Mouse (Mus musculus) lung, postnatal 0 days (tissue): ENCODE measurements around the gene Pms2. TPM values are rescaled to one million over a fixed set of nuclear protein-coding genes. Genes with fewer than 3 reads are reported as not detected.

Source experiments
- ATAC-seq: fragments of 200-750 bp; cut with Nextera tagmentation; 2 replicates; pipeline ENCODE4 v1.8.0; 2017; ENCODE audit warnings: moderate library complexity
- DNase-seq: peaks from one replicate; pipeline ENCODE4 v3.0.0-alpha.2; 2016; ENCODE audit warnings: low spot score
- H3K27ac ChIP-seq: fragments of 300-500 bp; sonication (generic); 2 replicates; pipeline ENCODE4 v1.5.1; 2014; ENCODE audit warnings: antibody characterized with exemption, mild to moderate bottlenecking, low read length, mixed read lengths
- H3K27me3 ChIP-seq: fragments of 300-500 bp; sonication (generic); replicated peaks from 2 replicates; pipeline ENCODE4 v1.6.1; 2014; ENCODE audit warnings: low read length, mixed read lengths; ENCODE audit not compliant: insufficient read depth
- H3K36me3 ChIP-seq: fragments of 300-500 bp; sonication (generic); 2 replicates; pipeline ENCODE4 v1.6.1; 2014; ENCODE audit warnings: low read length, mixed read lengths; ENCODE audit not compliant: insufficient read depth
- H3K4me1 ChIP-seq: fragments of 300-500 bp; sonication (generic); 2 replicates; pipeline ENCODE4 v1.6.1; 2014; ENCODE audit warnings: antibody characterized with exemption, low read depth, low read length, mixed read lengths; ENCODE audit not compliant: insufficient read depth
- H3K4me2 ChIP-seq: fragments of 300-500 bp; sonication (generic); replicated peaks from 2 replicates; pipeline ENCODE4 v1.6.1; 2014; ENCODE audit warnings: low read depth, mild to moderate bottlenecking, low read length, moderate library complexity, mixed read lengths
- H3K4me3 ChIP-seq: fragments of 300-500 bp; sonication (generic); 2 replicates; pipeline ENCODE4 v1.5.1; 2014; ENCODE audit warnings: low read depth, low read length
- H3K9ac ChIP-seq: fragments of 300-500 bp; sonication (generic); replicated peaks from 2 replicates; pipeline ENCODE4 v1.6.1; 2014; ENCODE audit warnings: low read depth, mild to moderate bottlenecking
- H3K9me3 ChIP-seq: fragments of 300-500 bp; sonication (generic); 2 replicates; pipeline ENCODE4 v1.6.1; 2016; ENCODE audit warnings: low read length, mixed read lengths
- CTCF ChIP-seq: IDR thresholded peaks from 2 replicates; pipeline ENCODE4 v1.5.1; 2016; ENCODE audit warnings: antibody characterized with exemption, mild to moderate bottlenecking
- EP300 ChIP-seq: IDR thresholded peaks from 2 replicates; pipeline ENCODE4 v1.6.1; 2016; ENCODE audit warnings: antibody characterized with exemption, mild to moderate bottlenecking, control low read depth
- WGBS: fragments of 180-500 bp; shearing (Covaris S2); extraction: QIAGEN DNeasy Blood & Tissue Kit; methylation state at CpG from one replicate; pipeline ENCODE4 v1.1.7; 2014; 5-methylcytosine and 5-hydroxymethylcytosine counted together
- polyA plus RNA-seq: library from polyadenylated mRNA; unstranded; fragments of >200 nt; fragmentation: Nextera tagmentation; extraction: Ambion mirVana; gene quantifications from 2 replicates; pipeline ENCODE4 v1.2.1, GENCODE M21; 2015

Gene Pms2
- polyA plus RNA-seq, 1 experiment from 2014 or later, result 8.3 TPM

DNA sequence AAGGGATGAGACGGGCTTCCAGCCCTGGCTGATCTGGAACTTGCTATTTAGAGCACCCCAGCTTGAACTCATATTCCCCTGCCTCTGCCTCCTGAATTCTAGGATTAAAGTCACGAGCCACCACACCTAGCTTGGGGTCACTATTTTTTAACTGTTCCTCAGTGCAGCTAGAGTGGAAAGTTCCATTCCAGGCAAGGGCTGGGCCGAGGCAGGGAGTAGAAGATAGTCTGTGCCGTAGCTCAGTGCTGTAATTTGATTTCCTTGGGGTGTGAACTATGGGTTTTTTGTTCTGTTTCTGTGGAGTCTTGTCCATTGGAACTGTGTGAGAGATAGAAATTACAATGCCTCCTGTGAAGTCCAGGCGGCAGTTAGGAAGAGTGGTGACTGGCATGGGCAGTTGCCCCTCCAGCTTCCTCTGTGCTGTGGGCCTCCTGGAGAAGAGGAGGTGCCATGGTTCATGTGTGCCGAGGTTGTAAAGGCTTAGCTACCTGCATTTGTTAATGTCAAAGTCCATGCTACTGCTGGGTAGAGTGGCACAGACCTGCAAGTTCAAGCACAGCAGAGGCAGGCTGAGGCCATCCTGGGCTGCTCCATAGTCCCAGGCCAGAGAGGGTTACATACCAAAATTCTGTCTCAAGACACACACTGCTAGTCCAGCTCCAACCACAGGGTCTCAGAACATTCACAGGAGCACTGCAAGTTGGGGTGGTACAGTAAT, 22.3 kb downstream of the Pms2 start:
- Histone ChIP-seq H3K4me3 (no peak overlapping the region), H3K9ac (no peak overlapping the region), H3K9me3 (no peaks in the 10 kb centered on the region), H3K27ac (no peak overlapping the region), H3K4me2 (no peak overlapping the region), H3K4me1 (no peaks in the 10 kb centered on the region), H3K36me3 (peaks cover 14% of the 10 kb centered on the region), H3K27me3 (no peaks in the 10 kb centered on the region)
- TF ChIP-seq EP300, result no peak
- no peak for TF ChIP-seq CTCF
- ATAC-seq (no peak), DNase-seq (no peak)
- 85% methylated on average over 6 of the region's 6 CpGs for WGBS

- Histone ChIP-seq H3K27me3 (no peaks in the 10 kb centered on the region), H3K4me1 (no peaks in the 10 kb centered on the region), H3K4me2 (no peak within 1 kb of the TSS), H3K9me3 (no peaks in the 10 kb centered on the region), H3K9ac (no peak within 1 kb of the TSS), H3K4me3 (no peak within 1 kb of the TSS), H3K27ac (no peak within 1 kb of the TSS), H3K36me3 (peaks cover 14% of the 10 kb centered on the region)
- peak; percentile 59 for DNase-seq
- TF ChIP-seq EP300 (no peak), CTCF (no peak)
- ATAC-seq, result peak; percentile 57
- WGBS, result 20% methylated on average over 8 of the region's 8 CpGs
These were observed 23.1 kb downstream of the Pms2 start, which contains the start of gene Rsph10b for GRCm38 (mm10) chr5:143932831-143933230. Gene Rsph10b, plus strand, starts transcription at chr5:143933035.

DNA sequence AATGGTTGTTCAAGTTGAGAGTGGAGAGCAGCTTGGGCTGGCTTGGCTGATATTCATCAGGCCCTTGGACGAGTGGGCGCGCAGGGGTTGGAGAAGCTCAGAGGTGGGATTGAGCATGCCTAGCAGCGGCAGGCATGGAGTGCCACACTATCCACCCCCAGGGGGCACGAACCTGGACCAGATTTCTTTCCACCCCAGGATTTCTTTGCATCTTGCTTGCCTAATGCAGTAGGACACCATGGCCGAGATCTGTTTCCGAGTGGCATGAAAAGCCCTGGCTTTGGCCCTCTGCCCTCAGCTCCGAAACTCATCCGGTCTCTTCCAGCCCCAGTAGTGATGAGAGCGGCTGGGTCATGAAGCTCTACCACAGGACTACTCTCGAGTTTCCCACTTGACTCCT, 23.6 kb downstream of the Pms2 start:
- H3K27ac ChIP-seq, result no peak overlapping the region
- no peaks in the 10 kb centered on the region for H3K4me1 ChIP-seq
- no peak overlapping the region for H3K4me2 ChIP-seq
- TF ChIP-seq CTCF (no peak), EP300 (no peak)
- peaks cover 14% of the 10 kb centered on the region for H3K36me3 ChIP-seq
- ATAC-seq (no peak), DNase-seq (no peak)
- H3K9me3 ChIP-seq, result no peaks in the 10 kb centered on the region
- no peaks in the 10 kb centered on the region for H3K27me3 ChIP-seq
- no peak overlapping the region for H3K4me3 ChIP-seq
- 86% methylated on average over 11 of the region's 11 CpGs for WGBS
- H3K9ac ChIP-seq, result no peak overlapping the region

GRCm38 (mm10) chr5:143933875-143934274, 24.1 kb downstream of the Pms2 start:
- Histone ChIP-seq H3K9ac (no peak overlapping the region), H3K4me2 (no peak overlapping the region), H3K4me1 (no peaks in the 10 kb centered on the region), H3K9me3 (no peaks in the 10 kb centered on the region), H3K4me3 (no peak overlapping the region), H3K36me3 (peaks cover 14% of the 10 kb centered on the region), H3K27me3 (no peaks in the 10 kb centered on the region), H3K27ac (no peak overlapping the region)
- 66% methylated on average over 1 of the region's 1 CpGs for WGBS
- ATAC-seq, result no peak
- DNase-seq, result peak; percentile 14
- TF ChIP-seq EP300 (no peak), CTCF (peak; percentile 11; the same call in 1 of the 2 replicates)

GRCm38 (mm10) chr5:143936156-143936555, 26.4 kb downstream of the Pms2 start:
- no peak overlapping the region for H3K4me3 ChIP-seq
- H3K36me3 ChIP-seq, result peaks cover 1% of the 10 kb centered on the region; the same call in 1 of the 2 replicates
- no peak for ATAC-seq
- no peak for TF ChIP-seq EP300
- no peak for TF ChIP-seq CTCF
- H3K9me3 ChIP-seq, result no peaks in the 10 kb centered on the region
- no peak for DNase-seq
- H3K27ac ChIP-seq, result no peak overlapping the region
- no peak overlapping the region for H3K4me2 ChIP-seq
- H3K9ac ChIP-seq, result no peak overlapping the region
- H3K27me3 ChIP-seq, result no peaks in the 10 kb centered on the region
- WGBS, result 85% methylated on average over 9 of the region's 9 CpGs
- H3K4me1 ChIP-seq, result no peaks in the 10 kb centered on the region

GRCm38 (mm10) chr5:143941588-143941987, 31.8 kb downstream of the Pms2 start:
- no peak overlapping the region; the same call in 1 of the 2 replicates for H3K4me2 ChIP-seq
- H3K4me3 ChIP-seq, result no peak overlapping the region
- DNase-seq, result no peak
- 0 out of 2 replicates have a peak, but pooled peaks have one; percentile 32 for ATAC-seq
- H3K27me3 ChIP-seq, result no peaks in the 10 kb centered on the region
- no peak overlapping the region for H3K9ac ChIP-seq
- H3K36me3 ChIP-seq, result no peaks in the 10 kb centered on the region
- no peaks in the 10 kb centered on the region for H3K4me1 ChIP-seq
- TF ChIP-seq CTCF (no peak), EP300 (no peak)
- no peak overlapping the region for H3K27ac ChIP-seq
- WGBS, result 17% methylated on average over 10 of the region's 10 CpGs
- no peaks in the 10 kb centered on the region for H3K9me3 ChIP-seq
